Mouse (Mus musculus) mammary gland, adult 2 months (tissue): ENCODE measurements around the gene Zbp1. TPM values are rescaled to one million over a fixed set of nuclear protein-coding genes. Genes with fewer than 3 reads are reported as not detected.

ENCODE experiments used
- polyA plus RNA-seq: library from polyadenylated mRNA; depleted of rRNA; stranded (reverse); fragments of >200 nt; gene quantifications from 2 replicates; pipeline ENCODE4 v1.2.3, GENCODE M21; 2012; ENCODE audit warnings: low replicate concordance; rRNA removed

The Zbp1 gene
- 18.4 and 22.2 TPM in 2 replicates for polyA plus RNA-seq

DNA sequence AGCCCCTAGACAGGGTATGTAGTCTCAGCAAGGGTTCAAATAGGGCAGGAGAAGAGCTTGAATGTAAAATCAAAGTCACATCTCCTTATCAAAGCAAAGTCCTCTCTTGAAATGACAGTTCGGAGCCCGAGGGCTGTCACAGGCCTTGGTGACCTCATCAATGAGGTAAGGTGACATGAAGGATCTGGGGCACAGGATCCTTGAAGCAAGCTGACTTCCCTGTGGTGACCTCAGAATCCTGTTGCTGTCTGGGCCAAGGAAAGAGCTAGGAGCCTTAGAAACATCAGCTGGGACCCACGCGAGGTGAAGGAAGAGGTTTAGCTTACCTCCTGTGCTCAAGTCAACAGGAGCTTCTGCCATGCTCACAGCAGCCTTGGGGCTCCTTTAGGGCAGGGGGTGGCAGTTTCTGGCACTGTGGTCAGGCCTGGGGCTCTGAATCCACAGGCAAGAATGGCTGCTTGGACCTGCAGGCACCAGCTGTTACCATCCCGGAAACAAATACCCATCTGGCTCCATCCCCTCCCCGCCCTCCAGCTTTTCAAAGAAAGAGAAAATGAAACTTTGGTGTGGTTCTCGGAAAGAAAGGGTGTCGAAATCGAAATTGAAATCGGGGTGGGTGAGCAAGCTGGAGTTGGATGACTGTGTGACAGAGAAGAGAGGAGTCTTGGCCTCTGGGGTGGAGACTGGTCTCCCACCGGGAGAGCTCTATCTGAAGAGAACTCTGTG is at the start of gene Zbp1:
Gene Zbp1, minus strand, starts transcription at position 508 of the 726 bp plus-strand sequence.

Other genes with a start within 250 kb of the Zbp1 start
- gene Spo11, start 241.2 kb downstream of the Zbp1 start, polyA plus RNA-seq, result 0.48 and 0.59 TPM in 2 replicates
- 53.9 and 63.6 TPM in 2 replicates for gene Rae1, start 218.8 kb downstream of the Zbp1 start, polyA plus RNA-seq
- 380 and 570 TPM in 2 replicates for gene Rbm38, start 198.4 kb downstream of the Zbp1 start, polyA plus RNA-seq
- gene Ctcfl, start 99.4 kb downstream of the Zbp1 start, polyA plus RNA-seq, result 0.04 TPM in 1 of 2 replicates, not detected in the other
- gene Pck1, start 65.9 kb downstream of the Zbp1 start, polyA plus RNA-seq, result 108 and 111 TPM in 2 replicates
- gene Pmepa1, start 57.6 kb upstream of the Zbp1 start, polyA plus RNA-seq, result 74.8 and 185 TPM in 2 replicates